Mouse (Mus musculus) yolk sac, embryonic 10.5 days (tissue): ENCODE results near the gene Zfhx3.
A peak's percentile ranks its signal among the peaks of the same experiment; 100 is the strongest.

ENCODE experiments used
- DNase-seq: peaks from one replicate; pipeline ENCODE4 v3.0.0-alpha.2; 2017; ENCODE audit warnings: low spot score

Zfhx3 gene

GRCm38 (mm10) chr8:108454561-108455311 is 512.3 kb downstream of the Zfhx3 start:
- no peak for DNase-seq

DNA sequence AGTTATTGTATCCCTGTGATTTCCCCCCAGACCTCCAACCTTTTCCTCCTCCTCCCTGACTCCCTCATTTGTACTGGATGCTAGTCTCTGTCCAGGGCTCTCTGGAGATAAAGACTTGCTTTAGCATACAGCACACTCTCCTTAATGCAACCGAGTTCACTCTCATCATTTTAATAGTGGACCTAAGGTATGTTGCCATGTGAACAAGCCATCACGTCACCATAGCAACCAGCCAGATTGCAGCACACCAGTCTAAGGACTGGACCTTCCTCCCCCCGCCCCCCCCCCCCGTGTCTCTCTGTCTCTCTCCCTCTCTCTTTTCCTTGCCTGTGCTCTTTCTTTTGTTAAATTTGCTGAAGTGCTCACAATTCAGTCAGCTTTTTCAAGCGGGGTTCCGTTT is 524.2 kb downstream of the Zfhx3 start:
- DNase-seq, result no peak

DNA sequence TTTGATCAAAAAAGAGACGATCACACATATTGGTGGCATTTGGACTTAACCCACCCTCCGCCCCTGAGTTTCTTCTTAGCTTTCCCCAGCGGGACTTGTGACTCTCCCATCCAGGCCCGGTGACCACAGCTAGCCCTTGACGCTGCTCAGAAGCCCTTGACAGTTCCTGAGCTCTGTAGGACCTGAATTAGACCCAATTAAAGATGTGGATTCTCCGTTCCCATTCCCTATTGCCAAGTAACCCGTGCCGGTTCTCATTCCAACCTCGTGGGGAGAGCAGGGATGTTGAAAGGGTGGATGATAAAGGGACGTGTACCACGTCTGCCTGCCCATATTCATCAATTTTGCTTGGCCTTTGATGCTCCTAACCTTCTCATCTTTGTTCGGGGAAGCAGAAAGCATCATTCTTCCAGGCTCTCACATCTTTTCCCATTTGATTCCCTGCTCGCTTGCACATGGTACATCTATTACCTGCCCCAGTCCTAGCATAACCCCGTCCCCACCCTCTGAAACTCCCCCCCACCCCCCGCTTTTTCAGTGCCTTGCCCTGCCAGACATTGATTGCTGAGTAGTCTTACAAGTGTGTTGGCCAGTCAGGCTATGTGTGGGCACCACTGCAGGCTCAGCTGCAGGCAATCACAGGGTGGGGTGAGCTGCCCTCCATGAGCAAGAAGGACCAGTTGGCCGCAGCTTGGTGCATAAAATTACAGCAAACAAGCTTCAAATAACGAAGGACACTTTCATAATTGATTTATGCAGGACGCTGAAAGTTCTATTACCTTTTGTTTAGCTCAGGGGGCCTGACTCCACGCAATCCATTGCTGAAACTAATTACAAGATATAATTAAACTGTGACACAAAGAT is 525.0 kb downstream of the Zfhx3 start:
- DNase-seq, result no peak

- no peak for DNase-seq
Observed at GRCm38 (mm10) chr8:108470269-108470668, 527.8 kb downstream of the Zfhx3 start.

DNA sequence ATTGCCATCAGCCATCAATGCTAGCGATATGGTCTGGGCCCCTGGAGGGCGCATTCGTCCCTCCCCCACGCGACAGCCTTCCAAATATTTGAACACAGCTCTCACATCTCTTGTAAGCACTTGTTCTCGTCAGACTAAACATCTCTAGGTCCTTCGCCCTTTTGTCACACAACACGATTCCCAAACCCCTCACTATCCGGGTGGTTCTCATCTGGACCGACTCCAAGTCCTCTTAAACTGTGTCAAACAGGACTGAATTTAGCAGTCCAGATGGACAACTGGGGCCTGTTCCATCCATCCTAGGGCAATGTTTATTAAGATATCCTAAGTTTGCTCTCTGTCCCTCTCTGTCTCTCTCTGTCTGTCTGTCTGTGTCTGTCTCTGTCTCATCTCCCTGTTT is 532.1 kb downstream of the Zfhx3 start:
- DNase-seq, result no peak

DNA sequence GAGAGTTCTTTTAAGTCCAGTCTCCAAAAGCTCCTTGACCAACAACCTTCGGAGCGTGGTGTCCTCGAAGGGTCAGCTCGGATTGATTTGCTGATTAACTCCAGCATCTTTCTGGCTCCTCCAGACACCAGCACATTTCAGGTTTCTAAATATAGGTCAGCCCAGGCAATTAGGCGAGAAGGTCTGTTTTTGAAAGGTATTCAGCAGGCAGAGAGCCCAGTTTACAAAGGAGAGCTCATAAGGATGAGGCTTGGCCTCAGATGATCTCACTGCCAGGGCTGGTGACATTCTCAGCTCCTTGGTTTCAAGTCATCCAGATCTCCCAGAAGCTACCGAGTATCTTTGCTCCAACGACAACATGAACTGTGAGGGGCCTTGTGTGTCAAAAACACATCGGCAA is 535.7 kb downstream of the Zfhx3 start:
- no peak for DNase-seq

DNA sequence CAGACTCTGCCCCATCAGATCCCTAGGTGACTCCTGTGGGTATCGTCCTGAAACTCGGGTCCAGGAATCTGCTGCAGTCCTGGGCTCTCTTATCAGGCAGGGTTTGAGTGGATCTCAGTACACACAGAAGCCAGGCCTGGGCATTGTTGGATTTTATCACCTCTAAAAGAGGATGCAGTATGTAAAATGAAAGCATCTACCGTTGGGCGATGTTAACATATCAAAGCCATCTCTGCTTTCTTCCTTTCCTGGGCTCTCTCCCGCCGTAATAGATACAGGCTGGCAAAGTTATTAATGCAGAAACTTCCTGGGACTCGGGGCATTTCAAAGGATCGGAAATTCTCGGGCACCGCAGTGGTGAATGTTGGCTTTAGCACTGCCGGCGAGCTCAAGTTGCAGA is 537.7 kb downstream of the Zfhx3 start:
- DNase-seq, result no peak

- DNase-seq, result peak; percentile 69
Observed at GRCm38 (mm10) chr8:108481167-108481815, 538.8 kb downstream of the Zfhx3 start.

DNA sequence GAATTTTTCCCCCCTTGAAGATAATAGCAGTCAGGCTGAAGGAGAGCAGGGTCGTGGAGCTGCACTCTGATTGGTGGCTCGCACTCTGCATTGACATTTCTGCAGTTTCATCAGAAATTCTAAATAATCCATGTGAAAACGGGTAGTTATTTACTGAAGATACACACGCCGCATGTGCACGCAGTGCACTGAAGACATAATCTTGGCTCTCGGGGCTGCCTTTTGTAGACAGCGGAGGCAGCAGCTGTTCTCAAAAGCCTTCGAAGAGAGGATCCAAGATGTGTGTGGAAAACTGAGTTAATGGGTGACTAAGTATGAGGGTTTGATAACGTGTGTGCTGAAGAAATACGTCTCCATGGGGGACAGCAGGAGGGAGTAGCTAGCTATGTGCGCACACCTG is 553.7 kb downstream of the Zfhx3 start:
- no peak for DNase-seq

DNA sequence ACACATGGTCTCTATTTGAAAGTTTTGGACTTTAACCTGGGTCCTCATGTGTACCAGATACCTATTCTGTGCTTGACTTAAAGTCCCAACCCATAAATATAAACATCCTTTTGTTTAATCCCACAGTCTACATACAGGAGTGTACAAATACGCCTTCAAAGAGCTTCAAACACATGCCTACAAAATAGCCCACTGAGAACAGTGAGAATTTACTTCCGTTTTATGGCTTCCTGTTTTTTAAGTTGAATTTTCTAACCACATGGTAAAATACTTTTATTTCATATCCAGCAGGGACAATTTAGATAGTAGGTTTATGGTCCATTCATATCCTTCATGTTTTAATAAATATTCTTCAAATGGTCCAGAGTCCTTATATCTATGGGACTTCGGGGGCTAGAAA is 564.3 kb downstream of the Zfhx3 start:
- no peak for DNase-seq

DNA sequence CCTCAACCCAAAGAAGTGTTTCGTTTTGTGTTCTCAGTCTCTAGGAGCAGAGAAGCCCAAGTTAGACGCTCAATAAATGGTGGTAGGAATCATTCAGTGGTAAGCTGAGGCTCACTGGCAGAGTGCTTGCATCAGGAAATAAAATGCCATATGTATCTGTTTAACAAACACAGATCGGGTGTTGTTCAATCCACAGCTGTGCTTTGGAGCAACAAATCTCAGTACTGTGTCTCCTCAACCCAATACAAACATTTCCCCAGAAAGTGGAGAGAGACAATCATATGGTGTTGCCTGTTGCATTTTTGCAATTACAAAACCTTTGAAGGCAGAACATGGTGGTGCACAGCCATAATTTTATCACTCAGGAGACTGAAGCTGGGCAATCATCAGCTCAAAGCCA is 565.3 kb downstream of the Zfhx3 start:
- no peak for DNase-seq

GRCm38 (mm10) chr8:108510641-108511325 is 568.3 kb downstream of the Zfhx3 start:
- DNase-seq, result no peak

DNA sequence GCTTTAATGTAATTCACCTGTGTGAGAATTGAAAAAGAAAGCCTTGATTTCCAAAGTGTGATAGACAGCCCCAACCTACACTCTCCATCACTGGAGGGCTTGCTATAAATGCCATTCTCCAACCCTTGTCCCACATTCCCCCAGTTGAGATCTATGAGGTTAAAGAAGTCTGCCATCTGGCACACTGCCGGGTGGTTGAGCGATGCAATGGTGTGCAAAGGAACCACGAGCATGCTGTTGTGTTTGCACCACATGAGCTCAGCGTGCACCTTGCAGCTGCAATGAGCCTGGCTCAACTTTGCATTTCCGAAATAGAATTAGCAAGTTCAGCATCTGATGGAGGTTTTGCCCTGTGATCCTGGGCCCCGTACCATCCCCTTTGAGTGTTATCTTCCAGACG is 575.7 kb downstream of the Zfhx3 start:
- DNase-seq, result no peak

- no peak for DNase-seq
Observed at GRCm38 (mm10) chr8:108522050-108522449, 579.6 kb downstream of the Zfhx3 start.

- DNase-seq, result no peak
Observed at GRCm38 (mm10) chr8:108529421-108529820, 587.0 kb downstream of the Zfhx3 start.

DNA sequence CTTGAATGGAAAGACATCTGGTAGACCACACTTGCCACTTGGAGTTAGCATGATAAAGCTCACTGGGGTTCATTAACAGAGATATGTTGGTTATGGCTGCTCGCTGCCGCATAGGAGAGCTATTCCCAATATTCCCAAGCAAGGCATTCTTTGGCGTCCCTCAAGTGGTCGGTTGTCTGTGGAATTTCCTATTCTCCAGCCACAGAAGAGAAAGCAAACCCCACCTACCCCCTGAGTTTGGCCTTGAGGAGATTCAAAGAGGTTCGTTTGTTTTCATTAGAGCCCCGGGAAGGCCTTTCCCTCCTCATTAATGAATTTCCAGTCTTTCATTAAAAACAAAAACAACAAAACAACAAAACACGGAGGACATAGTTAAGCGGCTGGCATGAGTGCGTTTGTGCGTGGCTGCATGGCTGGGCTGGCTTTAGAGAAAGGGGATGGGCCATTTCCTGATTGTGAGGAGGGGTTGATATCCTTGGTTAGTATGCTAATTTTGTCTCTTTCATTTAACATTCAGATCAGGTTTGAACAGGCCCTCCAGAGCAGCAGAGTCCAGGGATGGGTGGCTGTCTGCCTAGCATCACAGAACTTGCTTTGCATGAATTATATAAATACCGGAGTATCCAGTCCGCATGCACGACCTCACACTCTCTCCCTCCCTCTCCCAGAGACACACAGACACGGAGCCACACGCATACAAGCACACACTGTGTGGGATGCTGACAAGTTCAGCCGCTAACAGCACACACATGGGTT is 592.9 kb downstream of the Zfhx3 start:
- DNase-seq, result no peak

DNA sequence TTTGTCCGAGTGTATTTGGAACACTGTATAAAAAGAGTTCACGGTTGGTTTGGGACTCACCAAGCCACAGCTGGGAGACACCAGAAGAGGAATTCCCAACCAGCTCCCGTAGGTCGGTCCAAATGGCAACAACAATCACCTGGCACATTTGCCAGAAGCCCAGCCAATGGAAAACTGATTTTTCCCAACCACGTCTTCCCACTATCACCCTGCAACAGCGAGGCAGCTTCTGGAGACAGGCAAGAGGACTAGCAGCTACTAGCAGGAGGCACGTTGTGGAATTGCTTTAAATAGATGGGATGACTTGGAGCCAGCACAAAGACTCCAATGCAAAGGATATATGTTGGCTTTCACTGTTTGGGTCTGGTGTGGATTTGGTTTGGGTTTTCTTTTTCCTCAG is 593.7 kb downstream of the Zfhx3 start:
- no peak for DNase-seq

DNA sequence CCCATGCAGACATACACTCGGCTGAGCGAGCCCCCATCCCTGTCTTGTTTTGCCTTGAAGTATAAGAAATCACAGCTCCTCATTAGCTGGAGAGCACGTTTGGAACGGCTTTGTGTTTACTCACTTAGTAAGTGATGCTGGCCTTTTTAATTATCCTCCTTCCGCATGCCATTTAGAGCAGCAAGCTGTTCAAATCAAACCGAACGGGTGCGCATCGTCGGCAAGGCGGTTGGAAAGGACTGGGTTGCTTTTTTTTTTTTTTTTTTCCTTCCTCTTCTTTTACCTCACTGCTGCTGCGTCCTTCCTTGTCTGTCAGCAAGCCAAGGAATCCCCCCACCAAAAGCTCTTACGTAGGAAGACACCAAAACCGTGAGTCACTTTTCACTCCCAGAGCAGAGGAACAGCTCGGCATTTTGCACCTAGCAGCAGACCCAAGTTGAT is 594.5 kb downstream of the Zfhx3 start:
- no peak for DNase-seq

DNA sequence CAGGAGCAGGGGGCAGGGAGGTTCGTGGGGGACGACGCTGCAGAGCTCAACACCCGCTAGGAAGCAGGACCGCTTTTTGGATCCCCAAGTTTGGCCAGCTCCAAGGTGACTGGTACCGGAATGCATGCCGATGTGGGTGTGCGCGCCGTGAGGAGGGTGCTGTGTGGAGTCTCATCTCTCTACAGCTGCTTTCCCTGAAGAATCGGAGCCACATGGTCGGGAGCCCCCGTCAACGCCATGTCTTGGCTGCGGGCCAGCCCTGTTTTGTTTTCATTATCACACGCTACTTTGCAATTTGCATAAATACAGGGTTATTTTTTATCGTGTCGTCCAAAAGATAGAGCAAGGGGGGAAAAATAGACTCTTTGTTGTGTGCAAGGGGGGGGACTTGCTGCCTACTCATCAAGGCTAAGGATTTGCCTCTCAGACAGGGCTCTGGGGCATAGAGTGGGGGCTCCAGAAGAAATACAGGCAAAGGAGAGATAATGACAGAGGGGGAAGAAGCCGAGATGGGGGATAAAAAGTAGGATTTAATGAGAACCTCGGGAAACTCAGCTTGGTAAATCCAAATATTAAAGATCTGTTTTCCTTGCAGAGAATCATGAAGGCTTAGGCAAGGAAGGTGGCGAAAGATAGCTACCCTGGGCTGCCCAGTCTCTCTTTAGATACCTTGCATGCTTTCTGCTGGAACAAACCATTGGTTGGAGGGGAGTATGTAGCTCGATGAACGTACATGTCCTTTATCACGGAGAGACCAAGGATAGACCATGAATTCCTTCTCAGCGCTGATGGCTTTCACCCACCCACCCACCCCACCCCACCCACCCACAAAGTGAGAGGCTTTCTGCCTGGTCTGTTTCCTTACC is 595.5 kb downstream of the Zfhx3 start:
- DNase-seq, result no peak

- no peak for DNase-seq
Observed at GRCm38 (mm10) chr8:108538929-108539555, 596.6 kb downstream of the Zfhx3 start.
